Mouse (Mus musculus): ENCODE measurements at regions not wholly inside any gene's neighbourhood (a gene's known extent, or its start where the extent isn't known, plus 50 kb on each side); places are given as distances from the start of the nearest gene placed in this dataset.

GRCm38 (mm10) chr12:26206036-26206435 lies 209.0 kb downstream of the Rnf144a start:
- Histone ChIP-seq H3K4me3 (ENCODE audit: low read depth, low read length) (no peak overlapping the region), H3K36me3 (ENCODE audit: control insufficient read depth, insufficient read depth, low read length) (no peaks in the 10 kb centered on the region), H3K4me2 (replicated peaks; ENCODE audit: low read depth) (no peak overlapping the region), H3K27ac (replicated peaks) (no peak overlapping the region), H3K9ac (ENCODE audit: low read length) (no peak overlapping the region), H3K27me3 (ENCODE audit: control insufficient read depth, insufficient read depth, low read length) (no peaks in the 10 kb centered on the region), H3K4me1 (replicated peaks; ENCODE audit: control insufficient read depth, insufficient read depth) (no peaks in the 10 kb centered on the region), H3K9me3 (ENCODE audit: control insufficient read depth, low read length) (no peaks in the 10 kb centered on the region)
- no peak for ATAC-seq (ENCODE audit: low FRiP score, low TSS enrichment)
- no peak for DNase-seq (ENCODE audit: low spot score)
- 94% methylated on average over 8 of the region's 8 CpGs for WGBS
- TF ChIP-seq CTCF (IDR thresholded peaks at IDR 0.05; ENCODE audit: low read depth) (no peak), EP300 (optimal IDR thresholded peaks at IDR 0.05) (no peak)

GRCm38 (mm10) chr12:26191982-26192576 lies 223.0 kb downstream of the Rnf144a start:
- Histone ChIP-seq H3K27me3 (ENCODE audit: control insufficient read depth, insufficient read depth, low read length) (no peaks in the 10 kb centered on the region), H3K4me1 (replicated peaks; ENCODE audit: control insufficient read depth, insufficient read depth) (no peaks in the 10 kb centered on the region), H3K4me2 (replicated peaks; ENCODE audit: low read depth) (no peak overlapping the region), H3K36me3 (ENCODE audit: control insufficient read depth, insufficient read depth, low read length) (no peaks in the 10 kb centered on the region), H3K27ac (replicated peaks) (no peak overlapping the region), H3K9me3 (ENCODE audit: control insufficient read depth, low read length) (no peaks in the 10 kb centered on the region), H3K9ac (ENCODE audit: low read length) (no peak overlapping the region), H3K4me3 (ENCODE audit: low read depth, low read length) (no peak overlapping the region)
- DNase-seq (ENCODE audit: low spot score) (no peak), ATAC-seq (ENCODE audit: low FRiP score, low TSS enrichment) (no peak)
- WGBS: 48% methylated on average over 4 of the region's 4 CpGs
- TF ChIP-seq CTCF (IDR thresholded peaks at IDR 0.05; ENCODE audit: low read depth): no peak
- no peak for TF ChIP-seq EP300 (optimal IDR thresholded peaks at IDR 0.05)

- Histone ChIP-seq H3K9ac (ENCODE audit: low read length) (no peak overlapping the region), H3K36me3 (ENCODE audit: control insufficient read depth, insufficient read depth, low read length) (no peaks in the 10 kb centered on the region), H3K9me3 (ENCODE audit: control insufficient read depth, low read length) (no peaks in the 10 kb centered on the region), H3K4me3 (ENCODE audit: low read depth, low read length) (no peak overlapping the region), H3K27me3 (ENCODE audit: control insufficient read depth, insufficient read depth, low read length) (no peaks in the 10 kb centered on the region), H3K4me1 (replicated peaks; ENCODE audit: control insufficient read depth, insufficient read depth) (no peaks in the 10 kb centered on the region), H3K4me2 (replicated peaks; ENCODE audit: low read depth) (no peak overlapping the region), H3K27ac (replicated peaks) (no peak overlapping the region)
- TF ChIP-seq EP300 (optimal IDR thresholded peaks at IDR 0.05) (no peak), CTCF (IDR thresholded peaks at IDR 0.05; ENCODE audit: low read depth) (no peak)
- 27% methylated on average over 15 of the region's 15 CpGs for WGBS
- no peak for DNase-seq (ENCODE audit: low spot score)
- ATAC-seq (ENCODE audit: low FRiP score, low TSS enrichment): 0 out of 2 replicates have a peak, but pooled peaks have one; percentile 18
Measured at GRCm38 (mm10) chr12:26191268-26191981, 223.6 kb downstream of the Rnf144a start.

DNA sequence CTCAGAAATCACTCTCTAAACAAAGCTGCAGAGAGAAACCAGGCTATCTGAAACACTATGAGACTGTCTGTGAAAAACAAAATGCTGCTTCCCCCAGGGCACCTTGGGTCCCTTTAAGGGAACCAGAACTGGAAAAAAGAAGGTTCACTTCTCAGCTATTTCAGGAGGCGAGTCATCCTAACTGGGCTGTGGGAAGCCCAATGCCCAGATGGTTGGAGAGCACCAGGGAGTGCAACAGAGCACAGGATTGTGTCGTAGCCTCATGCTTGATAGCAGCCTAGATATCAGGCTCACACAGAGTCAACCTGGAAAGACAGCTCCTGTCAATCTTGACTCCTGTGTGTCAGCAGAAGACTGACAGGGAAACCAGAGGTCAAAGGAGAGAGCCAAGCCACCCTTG lies 226.1 kb downstream of the Rnf144a start:
- no peak overlapping the region for H3K9ac ChIP-seq (ENCODE audit: low read length)

GRCm38 (mm10) chr12:26187091-26187862 lies 227.8 kb downstream of the Rnf144a start:
- Histone ChIP-seq H3K4me1 (replicated peaks; ENCODE audit: control insufficient read depth, insufficient read depth) (no peaks in the 10 kb centered on the region), H3K27ac (replicated peaks) (no peak overlapping the region), H3K4me3 (ENCODE audit: low read depth, low read length) (no peak overlapping the region), H3K4me2 (replicated peaks; ENCODE audit: low read depth) (no peak overlapping the region), H3K9ac (ENCODE audit: low read length) (no peak overlapping the region), H3K36me3 (ENCODE audit: control insufficient read depth, insufficient read depth, low read length) (no peaks in the 10 kb centered on the region), H3K27me3 (ENCODE audit: control insufficient read depth, insufficient read depth, low read length) (no peaks in the 10 kb centered on the region), H3K9me3 (ENCODE audit: control insufficient read depth, low read length) (no peaks in the 10 kb centered on the region)
- no peak for TF ChIP-seq EP300 (optimal IDR thresholded peaks at IDR 0.05)
- no peak for TF ChIP-seq CTCF (IDR thresholded peaks at IDR 0.05; ENCODE audit: low read depth)
- ATAC-seq (ENCODE audit: low FRiP score, low TSS enrichment) (no peak), DNase-seq (ENCODE audit: low spot score) (no peak)
- 74% methylated on average over 8 of the region's 8 CpGs for WGBS

More for the DNA sequence above, 226.1 kb downstream of the Rnf144a start:
- no peak overlapping the region for H3K4me3 ChIP-seq (ENCODE audit: low read depth, low read length)
- no peaks in the 10 kb centered on the region for H3K27me3 ChIP-seq (ENCODE audit: control insufficient read depth, insufficient read depth, low read length)
- no peak overlapping the region for H3K27ac ChIP-seq (replicated peaks)
- H3K4me2 ChIP-seq (replicated peaks; ENCODE audit: low read depth): no peak overlapping the region
- no peaks in the 10 kb centered on the region for H3K4me1 ChIP-seq (replicated peaks; ENCODE audit: control insufficient read depth, insufficient read depth)
- ATAC-seq (ENCODE audit: low FRiP score, low TSS enrichment): no peak
- H3K36me3 ChIP-seq (ENCODE audit: control insufficient read depth, insufficient read depth, low read length): no peaks in the 10 kb centered on the region
- H3K9me3 ChIP-seq (ENCODE audit: control insufficient read depth, low read length): no peaks in the 10 kb centered on the region
- TF ChIP-seq CTCF (IDR thresholded peaks at IDR 0.05; ENCODE audit: low read depth): no peak
- TF ChIP-seq EP300 (optimal IDR thresholded peaks at IDR 0.05): no peak
- no peak for DNase-seq (ENCODE audit: low spot score)
- 74% methylated on average over 2 of the region's 2 CpGs for WGBS

Measured in stomach, postnatal 0 days (tissue).